Mouse (Mus musculus): Measurements from ENCODE around the gene Trappc4.

GRCm38 (mm10) chr9:44399114-44399794 is 8.1 kb downstream of the Trappc4 start:
- TF ChIP-seq CTCF (IDR thresholded peaks at IDR 0.05; ENCODE audit: extremely low read depth, insufficient read depth, low read length), result no peak
- TF ChIP-seq POLR2A (IDR thresholded peaks at IDR 0.05; ENCODE audit: extremely low read depth, insufficient read depth, low read length), result no peak

All from cortical plate, adult 2 months (tissue).